Mouse (Mus musculus): ENCODE results near the gene BC004004. TPM values are rescaled to one million over a fixed set of nuclear protein-coding genes. Genes with fewer than 3 reads are reported as not detected.
"Not testable (repeated sequence)": the region's sequence is repeated elsewhere in the genome, so short reads cannot be mapped to it uniquely, and the experiment has no call there.

The BC004004 gene
- total RNA-seq, 2 experiments from 2014 or later: 86.2 to 93.7 TPM

DNA sequence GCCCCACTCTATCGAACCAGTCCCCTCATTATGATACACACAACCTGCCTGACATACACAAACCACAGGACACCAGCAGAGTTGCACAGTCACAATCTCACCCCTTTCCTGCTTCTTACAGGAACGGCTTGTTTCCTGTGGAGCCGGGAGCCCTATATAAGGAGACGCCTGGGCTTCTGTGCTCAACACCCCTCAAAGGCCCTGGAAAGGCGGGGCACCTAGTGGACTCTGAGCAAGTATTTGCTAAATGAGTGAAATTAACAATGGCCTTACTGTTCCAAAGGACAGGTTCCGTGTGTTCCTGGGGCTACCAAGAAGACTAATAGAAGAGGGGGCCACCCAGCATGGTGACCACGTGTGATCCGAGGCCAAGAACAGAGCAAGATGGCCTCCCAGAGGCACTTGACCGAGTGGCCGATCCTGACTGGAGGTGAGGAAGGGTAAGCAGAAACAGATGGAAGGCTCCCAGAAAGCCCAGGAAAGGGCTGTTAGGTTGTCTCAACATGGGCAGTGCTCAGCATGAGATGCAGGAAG lies 10.5 kb upstream of the BC004004 start:
- no peak for DNase-seq (ENCODE audit: low spot score in 2 of 2)
- intact Hi-C loops (cut with DNase I): no loop called here

DNA sequence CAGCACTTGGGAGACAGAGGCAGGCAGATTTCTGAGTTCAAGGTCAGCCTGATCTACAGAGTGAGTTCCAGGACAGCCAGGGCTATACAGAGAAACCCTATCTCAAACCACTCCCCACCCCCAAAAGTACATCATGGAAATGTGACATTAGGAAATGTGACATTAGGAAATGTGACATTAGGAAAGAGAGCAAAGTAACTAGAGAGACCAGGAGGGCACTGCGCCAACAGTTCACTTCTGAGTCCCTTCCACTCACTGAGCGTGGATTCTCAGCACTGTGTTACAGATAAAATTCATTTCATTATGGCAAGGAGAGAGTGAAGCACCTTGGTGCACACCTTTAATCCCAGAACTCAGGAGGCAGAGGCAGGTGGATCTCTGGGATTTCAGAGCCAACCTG lies 9.7 kb upstream of the BC004004 start:
- intact Hi-C loops (cut with DNase I): no loop called here
- no peak for DNase-seq (ENCODE audit: low spot score in 2 of 2)

DNA sequence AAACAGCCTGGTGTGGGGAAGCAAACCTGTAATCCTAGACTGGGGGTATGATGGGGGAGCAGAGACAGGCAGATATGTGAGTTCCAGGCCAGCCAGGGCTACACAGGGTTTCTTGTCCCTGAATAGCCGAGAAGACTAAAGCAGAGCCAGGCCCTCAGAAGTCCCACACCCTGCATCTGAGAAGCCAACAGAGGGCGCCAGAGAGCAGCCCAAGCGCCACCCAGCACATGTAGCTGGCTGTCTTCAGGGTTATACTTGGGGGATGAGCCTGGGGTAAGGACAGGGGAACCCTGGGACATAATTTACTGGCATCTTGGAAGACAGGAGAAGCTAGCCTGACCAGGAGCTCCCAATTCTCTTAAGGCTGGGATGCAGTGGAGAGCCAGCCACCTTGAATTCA lies 9.1 kb upstream of the BC004004 start:
- DNase-seq (ENCODE audit: low spot score in 2 of 2): peak; percentile 77
- intact Hi-C loops (cut with DNase I): no loop called here

DNA sequence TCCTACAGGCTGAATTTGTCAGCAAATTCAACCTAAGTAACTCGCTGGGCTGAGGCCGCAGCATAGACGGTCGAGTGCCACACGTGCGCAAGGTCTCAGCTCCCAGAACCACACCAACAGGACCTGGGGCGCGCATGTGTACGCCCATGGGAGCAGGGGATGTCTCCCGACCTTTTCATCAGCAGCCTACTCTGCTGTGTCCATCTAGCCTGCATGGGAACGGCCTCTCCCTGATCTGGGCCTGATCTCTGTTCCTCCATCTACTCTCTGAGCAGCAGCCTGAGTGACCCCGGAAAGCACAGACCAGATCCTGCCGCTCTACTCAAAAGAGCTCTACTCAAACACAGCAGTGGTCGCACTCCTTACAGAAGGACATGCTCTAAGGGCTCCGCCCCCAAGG lies 8.1 kb upstream of the BC004004 start:
- intact Hi-C loops (cut with DNase I): no loop called here
- DNase-seq (ENCODE audit: low spot score in 2 of 2): no peak

DNA sequence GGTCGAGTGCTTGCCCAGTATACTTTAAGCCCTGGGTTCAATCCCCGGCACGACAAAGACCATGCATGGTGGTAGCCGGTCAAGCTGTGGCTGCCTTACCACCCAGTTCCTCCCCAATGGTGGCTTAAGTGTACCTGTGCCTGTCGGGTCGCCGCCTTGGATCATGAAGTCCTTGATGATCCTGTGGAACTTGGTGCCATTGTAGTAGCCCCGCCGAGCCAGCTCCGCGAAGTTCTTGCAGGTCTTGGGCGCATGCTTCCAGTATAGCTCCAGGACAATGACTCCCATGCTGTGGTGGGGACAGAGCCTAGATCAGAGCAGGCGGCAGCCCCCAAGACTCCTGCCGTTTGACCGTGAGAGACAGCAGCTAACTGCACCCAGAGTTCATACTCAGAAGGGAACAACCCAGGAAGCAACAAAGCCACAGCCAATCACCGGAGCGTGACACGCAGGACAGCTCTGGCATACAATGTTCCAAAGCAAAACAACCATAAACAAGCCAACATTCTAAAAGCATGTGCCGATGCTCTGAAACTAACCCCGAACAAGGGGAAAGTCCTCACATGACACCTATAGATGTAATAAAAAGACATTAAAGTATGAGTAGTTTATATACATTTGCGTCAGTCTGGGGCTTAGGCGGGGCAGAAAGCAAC lies 6.9 kb upstream of the BC004004 start:
- DNase-seq (ENCODE audit: low spot score in 2 of 2): no peak
- intact Hi-C loops (cut with DNase I): loop anchor here (2.0 kb wide), 1 partner anchor 253 kb away; no protein-coding TSS in a partner anchor

DNA sequence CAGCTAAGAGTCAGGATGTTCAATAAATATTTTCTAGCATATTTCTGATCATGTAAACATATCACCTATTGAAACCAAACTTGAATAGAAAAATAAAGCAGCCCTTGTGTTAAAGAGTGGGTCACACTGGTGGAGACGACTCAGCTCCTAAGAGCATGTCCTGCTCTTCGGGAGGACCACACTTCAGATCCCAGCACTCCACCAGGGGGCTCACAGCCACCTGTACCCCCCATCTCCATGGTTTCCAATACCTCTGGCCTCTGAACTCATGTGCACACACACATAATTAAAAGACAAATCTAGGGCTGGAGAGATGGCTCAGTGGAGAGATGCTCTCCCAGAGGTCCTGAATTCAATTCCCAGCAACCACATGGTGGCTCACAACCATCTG lies 6.3 kb upstream of the BC004004 start:
- intact Hi-C loops (cut with DNase I): loop anchor here (2.0 kb wide), 1 partner anchor 253 kb away; no protein-coding TSS in a partner anchor
- DNase-seq (ENCODE audit: low spot score in 2 of 2): no peak

DNA sequence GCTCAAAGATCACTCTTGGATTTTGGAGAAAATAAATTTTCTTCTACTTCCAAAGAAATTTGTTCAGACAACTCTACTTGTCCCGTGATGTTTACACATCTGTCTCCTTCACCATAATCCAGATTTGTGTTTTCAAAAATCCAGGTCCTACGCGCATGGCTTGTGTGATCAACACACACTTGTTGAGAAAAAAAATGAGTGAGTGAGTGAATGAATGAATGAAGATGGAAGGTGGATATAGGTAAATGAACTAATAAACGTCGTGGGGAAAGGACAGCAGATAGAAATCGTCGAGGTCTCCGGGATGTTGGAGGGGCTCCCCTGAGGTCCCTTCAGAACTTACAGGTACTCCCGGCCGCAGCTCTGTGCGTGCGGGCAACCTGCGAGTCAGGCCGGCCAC lies 5.2 kb upstream of the BC004004 start:
- DNase-seq (ENCODE audit: low spot score in 2 of 2): no peak
- intact Hi-C loops (cut with DNase I): loop anchor here (2.0 kb wide), 1 partner anchor 251 kb away; no protein-coding TSS in a partner anchor

DNA sequence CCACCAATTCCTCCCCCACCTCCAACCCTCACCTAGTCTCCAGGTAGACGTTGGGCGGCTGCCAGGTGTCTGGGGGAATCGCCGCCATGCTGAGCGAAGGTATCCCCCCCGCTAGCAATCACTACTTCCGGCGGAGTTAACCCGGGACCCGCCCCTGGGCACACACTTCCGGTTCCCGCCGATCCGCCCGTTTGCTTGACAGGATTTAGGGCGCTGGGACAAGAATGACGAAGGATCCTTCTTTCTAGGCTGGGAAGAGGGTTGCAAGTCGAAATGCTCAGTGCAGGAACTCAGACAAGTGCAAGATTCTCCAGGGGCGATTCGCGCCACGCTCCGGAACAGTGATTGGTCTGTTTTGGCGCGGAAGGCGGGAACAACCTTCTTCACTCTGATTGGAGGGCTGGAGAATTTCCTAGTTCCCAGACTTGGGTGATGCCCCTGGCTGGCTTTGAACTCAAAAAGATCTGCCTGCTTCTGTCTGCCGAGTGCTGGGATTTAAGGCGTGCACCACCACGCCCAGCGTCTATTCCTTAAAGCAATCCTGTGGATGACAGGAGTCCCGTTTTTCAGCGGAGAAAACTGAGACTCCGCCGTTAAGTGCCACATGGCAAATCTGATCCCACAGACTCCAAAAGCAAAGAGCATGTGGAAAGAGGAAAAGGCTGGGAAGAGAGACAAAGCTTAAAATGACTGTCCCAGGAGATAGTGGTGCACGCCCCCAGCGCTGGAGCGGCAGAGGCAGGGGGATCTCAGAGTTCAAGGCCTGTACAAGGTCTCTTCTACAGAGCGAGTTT lies 4.6 kb upstream of the BC004004 start, which contains the start of gene Ppil1:
TSS of gene Ppil1 (minus strand) at position 347 of the 794 bp plus-strand sequence.
- DNase-seq (ENCODE audit: low spot score in 2 of 2): peak; percentile 72 to 81
- intact Hi-C loops (cut with DNase I): loop anchor here (2.0 kb wide), 1 partner anchor 251 kb away; no protein-coding TSS in a partner anchor

DNA sequence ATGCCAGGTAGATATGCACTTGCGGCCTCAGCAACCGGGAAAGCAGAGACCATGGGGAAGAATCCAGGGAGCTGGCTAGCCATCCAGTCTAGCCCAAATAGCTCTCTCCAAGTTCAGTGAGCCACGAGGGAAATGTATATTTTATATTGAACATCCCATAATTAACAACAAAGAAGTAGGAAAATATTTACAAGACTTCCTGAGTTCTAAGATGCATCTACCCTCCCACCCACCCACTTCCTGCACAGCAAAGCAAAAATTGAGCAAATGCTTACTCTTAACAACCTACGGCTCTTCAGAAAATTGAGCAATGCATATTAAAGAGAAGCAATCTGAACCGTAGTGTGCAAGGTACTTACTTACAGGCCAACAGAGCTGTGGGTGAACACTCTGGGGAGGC lies 3.8 kb upstream of the BC004004 start:
- DNase-seq (ENCODE audit: low spot score in 2 of 2): no peak
- intact Hi-C loops (cut with DNase I): loop anchor here (5.0 kb wide), 1 partner anchor 228 kb away; the partner anchor contains the start of gene Pim1

DNA sequence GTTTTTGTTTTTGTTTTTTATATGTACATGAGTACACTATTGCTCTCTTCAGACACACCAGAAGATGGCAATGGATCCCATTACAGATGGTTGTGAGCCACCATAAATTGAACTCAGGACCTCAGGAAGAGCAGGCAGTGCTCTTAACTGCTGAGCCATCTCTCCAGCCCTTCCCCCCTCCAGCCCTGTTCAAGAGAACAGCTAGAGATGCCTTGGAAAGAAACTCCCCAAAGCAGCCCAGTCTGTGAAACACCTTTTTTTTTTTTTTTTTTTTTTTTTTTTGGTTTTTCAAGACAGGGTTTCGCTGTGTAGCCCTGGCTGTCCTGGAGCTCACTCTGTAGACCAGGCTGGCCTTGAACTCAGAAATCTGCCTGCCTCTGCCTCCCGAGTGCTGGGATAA lies 1.5 kb upstream of the BC004004 start:
- intact Hi-C loops (cut with DNase I): loop anchor here (5.0 kb wide), 1 partner anchor 225 kb away; the partner anchor contains the start of gene Pim1
- not testable (repeated sequence) for DNase-seq (ENCODE audit: low spot score in 2 of 2)

DNA sequence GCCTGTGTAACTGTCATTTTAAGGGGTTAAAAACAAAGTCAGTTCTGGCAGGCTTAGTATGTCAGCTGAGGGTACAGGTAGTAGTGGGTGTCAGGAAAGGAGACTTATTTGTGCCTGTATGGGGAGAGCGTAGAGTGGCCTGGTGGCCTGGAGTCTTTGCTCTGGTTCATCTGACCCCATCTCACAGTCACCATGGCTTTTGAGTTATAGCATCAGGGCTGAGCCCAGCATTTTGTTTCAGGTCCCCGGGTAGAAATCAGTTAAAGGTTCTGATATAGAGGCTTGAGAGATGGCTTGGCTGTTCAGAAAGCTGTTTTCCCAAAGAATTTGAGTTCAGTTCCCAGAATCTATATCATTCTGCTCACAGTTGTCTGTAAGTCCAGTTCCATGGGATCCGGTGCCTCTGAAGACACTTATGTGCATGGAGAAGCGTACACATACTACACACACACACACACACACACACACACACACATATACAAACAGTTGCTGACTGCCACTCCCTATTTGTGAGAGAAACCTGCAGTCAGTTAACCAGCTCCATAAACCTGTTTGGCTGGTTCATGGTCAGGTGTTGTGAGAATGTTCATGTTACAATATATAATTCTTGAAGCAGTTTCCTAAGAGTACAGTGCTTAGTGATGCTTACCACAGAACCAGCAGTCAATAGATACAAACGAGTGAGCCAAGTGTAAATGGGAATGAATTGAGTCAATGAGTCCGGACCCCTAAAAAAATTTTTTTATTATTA lies 482 bp upstream of the BC004004 start:
- intact Hi-C loops (cut with DNase I): loop anchor here (2.0 to 5.0 kb wide), 2 partner anchors 103 to 224 kb away; partner anchors contain the start of gene Pim1
- DNase-seq (ENCODE audit: low spot score in 2 of 2): no peak

DNA sequence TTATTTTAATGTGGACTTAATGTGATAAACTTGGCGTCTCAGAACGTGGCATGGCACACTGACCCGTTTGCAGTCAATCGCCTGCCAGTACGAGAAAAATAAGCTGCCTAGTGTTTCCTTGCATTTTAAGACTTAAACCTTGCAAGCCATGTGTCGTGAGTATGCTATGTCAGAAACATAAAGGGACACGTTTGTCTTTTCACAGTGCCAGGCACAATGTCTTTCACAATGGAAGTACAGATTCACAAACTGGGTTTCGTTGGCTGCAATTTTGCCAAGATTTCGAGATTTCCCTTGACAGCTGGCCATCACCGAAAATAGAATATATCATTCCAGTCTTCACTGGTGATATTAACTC lies 740 bp downstream of the BC004004 start:
- no peak for DNase-seq (ENCODE audit: low spot score in 2 of 2)
- intact Hi-C loops (cut with DNase I): loop anchor here (2.0 to 5.0 kb wide), 2 partner anchors 101 to 223 kb away; partner anchors contain the start of gene Pim1

DNA sequence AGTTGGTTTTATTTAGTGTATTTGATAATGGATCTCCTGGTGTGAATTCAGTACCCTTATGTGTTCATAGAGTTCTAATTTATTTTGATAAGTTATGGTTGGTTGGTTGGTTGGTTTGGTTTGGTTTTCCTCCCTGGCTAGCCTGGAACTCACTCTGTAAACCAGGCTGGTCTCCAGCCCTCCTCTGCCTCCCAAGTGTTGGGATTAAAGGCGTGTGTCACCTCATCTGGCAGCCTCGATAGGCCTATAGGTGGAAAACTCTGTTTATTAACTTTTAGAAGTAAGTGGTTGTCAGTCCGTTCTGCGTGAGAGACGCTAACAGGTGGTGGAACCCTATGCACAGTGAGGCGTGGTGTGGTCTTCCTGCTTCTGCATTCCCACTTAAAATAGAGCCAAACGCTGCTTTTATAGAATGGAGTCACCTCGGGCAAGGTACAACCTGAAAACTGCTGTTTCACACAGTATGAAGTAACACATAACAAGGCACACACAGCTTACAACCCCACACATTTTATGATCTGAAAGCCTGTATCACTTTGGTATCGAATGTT lies 1.6 kb downstream of the BC004004 start:
- DNase-seq (ENCODE audit: low spot score in 2 of 2): no peak
- intact Hi-C loops (cut with DNase I): no loop called here

DNA sequence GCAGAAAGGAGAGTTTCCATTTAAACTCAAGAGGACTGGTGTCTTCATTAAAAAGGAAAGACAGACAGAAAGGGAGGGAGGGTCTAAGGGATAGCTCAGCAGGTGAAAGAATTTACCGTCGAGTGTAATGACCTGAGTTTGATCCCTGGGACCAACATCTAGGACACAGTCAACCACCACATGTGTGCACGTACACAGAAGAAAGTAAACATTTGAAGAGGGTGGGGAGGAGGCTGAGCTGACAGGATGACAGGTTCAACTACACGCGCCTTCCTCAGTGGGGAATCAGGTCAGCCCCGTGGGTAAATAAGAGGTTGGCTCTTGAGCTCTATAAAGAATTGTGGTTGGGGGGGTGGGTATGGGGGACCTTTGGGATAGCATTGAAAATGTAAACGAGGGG lies 4.6 kb downstream of the BC004004 start:
- no peak for DNase-seq (ENCODE audit: low spot score in 2 of 2)
- intact Hi-C loops (cut with DNase I): no loop called here

DNA sequence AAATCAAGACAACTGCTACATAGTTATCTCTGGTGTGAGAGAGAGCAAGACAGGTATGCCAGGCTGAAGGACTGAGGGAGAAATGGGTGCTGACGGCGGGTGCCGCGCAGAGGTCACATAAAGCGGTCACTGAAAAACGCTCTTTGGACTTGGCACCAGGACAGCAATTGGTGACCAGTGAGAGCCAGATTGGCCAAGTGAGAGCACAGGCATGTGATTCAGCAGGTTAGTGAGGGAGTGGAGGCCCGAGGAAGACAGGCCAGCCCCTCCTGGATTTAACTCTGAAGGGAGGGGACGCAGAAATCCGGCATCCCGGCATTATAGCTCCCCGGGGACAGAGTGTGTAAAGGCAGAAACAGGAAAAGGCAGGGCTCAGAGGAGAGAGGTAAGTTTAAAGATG lies 5.3 kb downstream of the BC004004 start:
- intact Hi-C loops (cut with DNase I): no loop called here
- no peak for DNase-seq (ENCODE audit: low spot score in 2 of 2)

DNA sequence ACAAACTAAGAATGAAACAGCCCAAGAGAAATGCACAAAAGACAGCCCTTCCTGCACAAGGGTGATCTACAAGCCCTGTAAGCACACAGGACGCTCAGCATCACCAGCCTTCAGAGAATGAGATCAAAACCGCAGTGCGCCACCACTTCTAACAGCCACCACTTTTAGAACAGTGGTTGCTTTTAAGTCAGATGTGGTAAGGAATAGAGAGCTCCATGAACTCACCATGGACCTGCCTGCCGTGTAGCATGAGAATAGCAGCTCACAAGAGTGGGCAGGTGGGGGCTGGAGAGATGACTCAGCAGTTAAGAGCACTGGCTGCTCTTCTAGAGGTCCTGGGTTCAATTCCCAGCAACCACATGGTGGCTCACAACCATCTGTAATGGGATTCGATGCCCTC lies 11.8 kb downstream of the BC004004 start:
- no peak for DNase-seq (ENCODE audit: low spot score in 2 of 2)
- intact Hi-C loops (cut with DNase I): no loop called here

DNA sequence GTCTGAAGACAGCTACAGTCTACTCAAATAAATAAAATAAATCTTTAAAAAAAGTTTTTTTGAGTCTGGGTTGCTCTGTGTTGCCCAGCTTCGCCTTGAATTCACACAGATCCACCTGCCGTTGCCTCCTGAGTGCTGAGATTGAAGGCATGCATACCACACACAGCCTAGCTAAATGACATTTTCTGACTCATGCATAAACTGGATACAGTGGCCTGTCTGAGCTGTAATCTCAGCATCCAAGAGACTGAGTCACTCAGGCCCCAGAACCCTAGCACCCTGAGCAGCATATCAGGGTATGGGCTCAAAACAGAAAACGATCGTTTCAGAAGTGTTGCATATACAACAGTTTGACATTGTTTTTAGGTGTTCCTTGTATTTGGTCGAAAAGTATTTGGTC lies 13.0 kb downstream of the BC004004 start:
- DNase-seq (ENCODE audit: low spot score in 2 of 2): no peak
- intact Hi-C loops (cut with DNase I): no loop called here

DNA sequence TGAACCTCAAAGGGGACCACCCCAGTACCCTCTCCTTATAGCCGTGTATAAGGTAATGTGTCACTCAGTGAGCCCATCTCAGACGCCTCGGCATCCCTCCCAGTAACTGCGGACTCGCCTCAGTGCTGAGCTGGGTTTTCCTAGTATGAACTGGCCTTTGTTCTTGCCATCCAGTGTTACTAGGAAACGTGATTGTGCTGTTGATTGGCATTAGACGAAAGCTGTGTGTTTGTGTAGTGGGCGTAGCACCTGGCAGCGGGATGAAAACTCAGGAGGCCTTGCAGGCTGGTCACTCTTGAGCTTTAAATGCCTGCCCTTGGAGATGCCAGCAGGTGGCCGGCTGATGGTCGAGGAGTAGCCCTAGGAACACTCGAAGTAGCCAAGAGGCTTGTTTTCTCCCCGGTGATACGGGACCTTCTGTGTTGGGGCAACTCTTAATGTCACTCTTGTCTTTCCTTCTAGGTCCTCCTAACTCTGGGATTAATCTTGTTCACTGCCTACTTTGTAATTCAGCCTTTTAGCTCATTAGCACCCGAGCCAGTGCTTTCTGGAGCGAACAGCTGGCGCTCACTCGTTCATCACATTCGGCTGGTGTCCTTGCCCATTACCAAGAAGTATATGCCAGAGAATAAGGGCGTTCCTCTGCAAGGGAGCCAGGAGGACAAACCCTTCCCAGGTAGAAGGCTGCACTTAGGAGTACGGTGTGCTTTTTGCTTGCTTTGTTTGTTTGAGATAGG lies 13.8 kb downstream of the BC004004 start:
- no peak for DNase-seq (ENCODE audit: low spot score in 2 of 2)
- intact Hi-C loops (cut with DNase I): no loop called here

DNA sequence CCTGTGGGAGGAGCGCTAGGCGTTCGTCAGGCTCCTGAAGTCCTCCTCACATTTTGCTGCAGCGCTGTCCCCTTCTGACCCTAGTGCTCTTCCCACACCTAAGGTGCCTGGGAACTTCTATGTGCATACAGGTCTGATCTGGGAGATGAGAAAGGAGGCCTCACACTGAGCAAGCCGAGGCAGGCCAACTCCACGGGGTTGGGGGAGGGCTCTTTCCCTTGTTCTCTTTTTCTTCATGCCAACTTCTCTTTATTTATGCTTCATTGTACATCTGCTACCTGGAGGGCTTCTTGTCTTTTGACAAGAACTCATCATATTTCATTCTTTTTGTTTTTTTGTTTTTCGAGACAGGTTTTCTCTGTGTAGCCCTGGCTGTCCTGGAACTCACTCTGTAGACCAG lies 23.2 kb downstream of the BC004004 start:
- no peak for DNase-seq (ENCODE audit: low spot score in 2 of 2)
- intact Hi-C loops (cut with DNase I): no loop called here
